Mouse (Mus musculus) hindbrain, embryonic 12.5 days (tissue): ENCODE results near the gene Tstd3. TPM values are rescaled to one million over a fixed set of nuclear protein-coding genes. Genes with fewer than 3 reads are reported as not detected.
"Not testable (repeated sequence)": the region's sequence is repeated elsewhere in the genome, so short reads cannot be mapped to it uniquely, and the experiment has no call there.

ENCODE experiments used
- ATAC-seq: fragments of 200-750 bp; cut with Nextera tagmentation; 2 replicates; pipeline ENCODE4 v1.8.0; 2017; ENCODE audit warnings: moderate TSS enrichment; ENCODE audit not compliant: low FRiP score
- H3K27ac ChIP-seq: fragments of 300-500 bp; sonication (generic); 2 replicates; pipeline ENCODE4 v1.5.1; 2016; ENCODE audit warnings: mild to moderate bottlenecking
- H3K27me3 ChIP-seq: fragments of 300-500 bp; sonication (generic); 2 replicates; pipeline ENCODE4 v1.6.1; 2016; ENCODE audit warnings: mild to moderate bottlenecking
- H3K36me3 ChIP-seq: fragments of 300-500 bp; sonication (generic); 2 replicates; pipeline ENCODE4 v1.6.1; 2016; ENCODE audit warnings: mild to moderate bottlenecking
- H3K4me1 ChIP-seq: fragments of 300-500 bp; sonication (generic); 2 replicates; pipeline ENCODE4 v1.6.1; 2016
- H3K4me2 ChIP-seq: fragments of 300-500 bp; sonication (generic); replicated peaks from 2 replicates; pipeline ENCODE4 v1.6.1; 2016; ENCODE audit warnings: mild to moderate bottlenecking
- H3K4me3 ChIP-seq: fragments of 300-500 bp; sonication (generic); 2 replicates; pipeline ENCODE4 v1.5.1; 2016; ENCODE audit warnings: mild to moderate bottlenecking
- H3K9ac ChIP-seq: fragments of 300-500 bp; sonication (generic); 2 replicates; pipeline ENCODE4 v1.6.1; 2016; ENCODE audit warnings: mild to moderate bottlenecking, moderate library complexity
- H3K9me3 ChIP-seq: fragments of 300-500 bp; sonication (generic); replicated peaks from 2 replicates; pipeline ENCODE4 v1.6.1; 2016; ENCODE audit warnings: mild to moderate bottlenecking
- WGBS: fragments of 180-500 bp; shearing (Covaris S2); methylation state at CpG from one replicate; pipeline ENCODE4 v1.1.7; 2016; 5-methylcytosine and 5-hydroxymethylcytosine counted together
- polyA plus RNA-seq: library from polyadenylated mRNA; unstranded; fragments of >200 nt; fragmentation: Nextera tagmentation; extraction: Ambion mirVana; gene quantifications from 2 replicates; pipeline ENCODE4 v1.2.1, GENCODE M21; 2016

The Tstd3 gene
- polyA plus RNA-seq, 1 experiment from 2014 or later: 27.3 TPM

- H3K4me1 ChIP-seq: peaks cover 5% of the 10 kb centered on the region
- ATAC-seq: no peak
- H3K4me3 ChIP-seq: peak overlapping the region; percentile 77
- 11% methylated on average over 9 of the region's 9 CpGs for WGBS
- H3K9me3 ChIP-seq: no peaks in the 10 kb centered on the region
- H3K36me3 ChIP-seq: peaks cover 9% of the 10 kb centered on the region
- peak overlapping the region; percentile 61 for H3K4me2 ChIP-seq
- peak overlapping the region; percentile 87; the same call in 1 of the 2 replicates for H3K9ac ChIP-seq
- H3K27ac ChIP-seq: no peak overlapping the region
- no peaks in the 10 kb centered on the region for H3K27me3 ChIP-seq
Measured at GRCm38 (mm10) chr4:21776946-21777265, 9.9 kb upstream of the Tstd3 start.

GRCm38 (mm10) chr4:21776091-21776945 is 9.3 kb upstream of the Tstd3 start:
- Histone ChIP-seq H3K27ac (peak overlapping the region; percentile 13; the same call in 1 of the 2 replicates), H3K9me3 (no peaks in the 10 kb centered on the region), H3K27me3 (no peaks in the 10 kb centered on the region), H3K9ac (peak overlapping the region; percentile 87), H3K4me1 (peaks cover 5% of the 10 kb centered on the region), H3K36me3 (peaks cover 3% of the 10 kb centered on the region), H3K4me3 (peak overlapping the region; percentile 77), H3K4me2 (peak overlapping the region; percentile 61)
- WGBS: under 1% methylated on average over 46 of the region's 46 CpGs
- peak; percentile 98 for ATAC-seq

GRCm38 (mm10) chr4:21772306-21772705 is 5.3 kb upstream of the Tstd3 start:
- no peaks in the 10 kb centered on the region for H3K9me3 ChIP-seq
- H3K4me1 ChIP-seq: peaks cover 3% of the 10 kb centered on the region
- H3K36me3 ChIP-seq: no peaks in the 10 kb centered on the region
- H3K27ac ChIP-seq: no peak overlapping the region
- H3K4me2 ChIP-seq: no peak overlapping the region
- no peak overlapping the region for H3K9ac ChIP-seq
- 97% methylated on average over 1 of the region's 1 CpGs for WGBS
- no peak overlapping the region for H3K4me3 ChIP-seq
- H3K27me3 ChIP-seq: no peaks in the 10 kb centered on the region
- no peak for ATAC-seq

- H3K4me1 ChIP-seq: peaks cover 2% of the 10 kb centered on the region; the same call in 1 of the 2 replicates
- WGBS: 87% methylated on average over 1 of the region's 1 CpGs
- no peaks in the 10 kb centered on the region for H3K27me3 ChIP-seq
- no peaks in the 10 kb centered on the region for H3K36me3 ChIP-seq
- H3K4me3 ChIP-seq: no peak overlapping the region
- no peaks in the 10 kb centered on the region for H3K9me3 ChIP-seq
- no peak overlapping the region for H3K4me2 ChIP-seq
- no peak overlapping the region for H3K9ac ChIP-seq
- no peak overlapping the region for H3K27ac ChIP-seq
- no peak for ATAC-seq
Measured at GRCm38 (mm10) chr4:21771064-21771463, 4.1 kb upstream of the Tstd3 start.

GRCm38 (mm10) chr4:21766171-21766862 is 695 bp downstream of the Tstd3 start:
- 23% methylated on average over 14 of the region's 14 CpGs for WGBS
- no peaks in the 10 kb centered on the region for H3K9me3 ChIP-seq
- H3K4me3 ChIP-seq: peak overlapping the region; percentile 60
- H3K4me2 ChIP-seq: peak overlapping the region; percentile 73
- no peaks in the 10 kb centered on the region for H3K27me3 ChIP-seq
- H3K36me3 ChIP-seq: 0 out of 2 replicates have a peak, but pooled peaks cover 3% of the 10 kb centered on the region
- peak overlapping the region; percentile 76 for H3K9ac ChIP-seq
- peak overlapping the region; percentile 32; the same call in 1 of the 2 replicates for H3K27ac ChIP-seq
- ATAC-seq: peak; percentile 69
- H3K4me1 ChIP-seq: peaks cover 3% of the 10 kb centered on the region; the same call in 1 of the 2 replicates

- no peak for ATAC-seq
- 83% methylated on average over 4 of the region's 4 CpGs for WGBS
Measured at GRCm38 (mm10) chr4:21763827-21764226, 3.2 kb downstream of the Tstd3 start.

GRCm38 (mm10) chr4:21761416-21762160 is 5.4 kb downstream of the Tstd3 start:
- Histone ChIP-seq H3K9me3 (0 out of 2 replicates have a peak, but pooled peaks cover 3% of the 10 kb centered on the region), H3K36me3 (peaks cover 24% of the 10 kb centered on the region), H3K4me3 (no peak overlapping the region), H3K27ac (no peak overlapping the region), H3K4me2 (no peak overlapping the region), H3K27me3 (no peaks in the 10 kb centered on the region), H3K4me1 (peaks cover 3% of the 10 kb centered on the region; the same call in 1 of the 2 replicates), H3K9ac (no peak overlapping the region)
- 93% methylated on average over 9 of the region's 9 CpGs for WGBS
- no peak for ATAC-seq

More at GRCm38 (mm10) chr4:21763827-21764226, 3.2 kb downstream of the Tstd3 start:
- Histone ChIP-seq H3K4me3 (no peak overlapping the region), H3K4me1 (peaks cover 3% of the 10 kb centered on the region; the same call in 1 of the 2 replicates), H3K4me2 (no peak overlapping the region), H3K27ac (no peak overlapping the region), H3K9ac (no peak overlapping the region), H3K9me3 (0 out of 2 replicates have a peak, but pooled peaks cover 2% of the 10 kb centered on the region), H3K27me3 (no peaks in the 10 kb centered on the region), H3K36me3 (peaks cover 14% of the 10 kb centered on the region)

GRCm38 (mm10) chr4:21758860-21759259 is 8.2 kb downstream of the Tstd3 start:
- 0 out of 2 replicates have a peak, but pooled peaks cover 3% of the 10 kb centered on the region for H3K9me3 ChIP-seq
- no peak overlapping the region for H3K4me3 ChIP-seq

GRCm38 (mm10) chr4:21755123-21755789 is 11.8 kb downstream of the Tstd3 start:
- Histone ChIP-seq H3K4me3 (no peak overlapping the region), H3K27ac (no peak overlapping the region), H3K36me3 (peaks cover 20% of the 10 kb centered on the region), H3K4me1 (no peaks in the 10 kb centered on the region), H3K9ac (no peak overlapping the region), H3K9me3 (0 out of 2 replicates have a peak, but pooled peaks cover 3% of the 10 kb centered on the region), H3K4me2 (no peak overlapping the region), H3K27me3 (no peaks in the 10 kb centered on the region)
- ATAC-seq: no peak
- WGBS: 70% methylated on average over 4 of the region's 4 CpGs

More at GRCm38 (mm10) chr4:21758860-21759259, 8.2 kb downstream of the Tstd3 start:
- Histone ChIP-seq H3K4me1 (no peaks in the 10 kb centered on the region), H3K27me3 (no peaks in the 10 kb centered on the region), H3K4me2 (no peak overlapping the region), H3K9ac (no peak overlapping the region), H3K27ac (no peak overlapping the region), H3K36me3 (peaks cover 22% of the 10 kb centered on the region)
- WGBS: 68% methylated on average over 1 of the region's 1 CpGs
- no peak for ATAC-seq

GRCm38 (mm10) chr4:21745723-21746122 is 21.3 kb downstream of the Tstd3 start:
- H3K36me3 ChIP-seq: peaks cover 14% of the 10 kb centered on the region
- ATAC-seq: no peak
- H3K27me3 ChIP-seq: no peaks in the 10 kb centered on the region
- WGBS: 85% methylated on average over 5 of the region's 5 CpGs
- no peaks in the 10 kb centered on the region for H3K4me1 ChIP-seq
- no peak overlapping the region for H3K4me3 ChIP-seq
- H3K27ac ChIP-seq: no peak overlapping the region
- H3K9ac ChIP-seq: no peak overlapping the region
- no peak overlapping the region for H3K4me2 ChIP-seq
- H3K9me3 ChIP-seq: no peaks in the 10 kb centered on the region

- not testable (repeated sequence) for H3K4me1 ChIP-seq, H3K4me2 ChIP-seq, H3K27ac ChIP-seq, H3K9ac ChIP-seq, H3K9me3 ChIP-seq, H3K27me3 ChIP-seq, H3K4me3 ChIP-seq, ATAC-seq
- WGBS: 97% methylated on average over 8 of the region's 8 CpGs
- H3K36me3 ChIP-seq: peaks cover 19% of the 10 kb centered on the region
Measured at GRCm38 (mm10) chr4:21744142-21744541, 22.9 kb downstream of the Tstd3 start.
